Mouse (Mus musculus) midbrain, embryonic 11.5 days (tissue): ENCODE results near the gene Stac. TPM values are rescaled to one million over a fixed set of nuclear protein-coding genes. Genes with fewer than 3 reads are reported as not detected.

Experiments
- ATAC-seq: fragments of 200-750 bp; cut with Nextera tagmentation; 2 replicates; pipeline ENCODE4 v1.8.0; 2017; ENCODE audit warnings: moderate TSS enrichment, moderate library complexity; ENCODE audit not compliant: low FRiP score
- DNase-seq: peaks from one replicate; pipeline ENCODE4 v3.0.0; 2015; ENCODE audit warnings: low spot score; ENCODE audit errors: missing footprints
- H3K27ac ChIP-seq: fragments of 300-500 bp; sonication (generic); 2 replicates; pipeline ENCODE4 v1.5.1; 2014; ENCODE audit warnings: low read depth, low read length
- H3K27me3 ChIP-seq: fragments of 300-500 bp; sonication (generic); 2 replicates; pipeline ENCODE4 v1.6.1; 2014; ENCODE audit warnings: mild to moderate bottlenecking, low read length, moderate library complexity, mixed read lengths; ENCODE audit not compliant: control insufficient read depth, insufficient read depth
- H3K36me3 ChIP-seq: fragments of 300-500 bp; sonication (generic); 2 replicates; pipeline ENCODE4 v1.6.1; 2014; ENCODE audit warnings: mild to moderate bottlenecking, low read length, moderate library complexity, mixed read lengths; ENCODE audit not compliant: control insufficient read depth, insufficient read depth
- H3K4me1 ChIP-seq: fragments of 300-500 bp; sonication (generic); 2 replicates; pipeline ENCODE4 v1.6.1; 2014; ENCODE audit warnings: low read length; ENCODE audit not compliant: control insufficient read depth, insufficient read depth
- H3K4me2 ChIP-seq: fragments of 300-500 bp; sonication (generic); 2 replicates; pipeline ENCODE4 v1.6.1; 2014; ENCODE audit warnings: mild to moderate bottlenecking, moderate library complexity
- H3K4me3 ChIP-seq: fragments of 300-500 bp; sonication (generic); 2 replicates; pipeline ENCODE4 v1.5.1; 2014; ENCODE audit warnings: low read depth, low read length
- H3K9ac ChIP-seq: fragments of 300-500 bp; sonication (generic); 2 replicates; pipeline ENCODE4 v1.6.1; 2014; ENCODE audit warnings: low read length
- H3K9me3 ChIP-seq: fragments of 300-500 bp; sonication (generic); 2 replicates; pipeline ENCODE4 v1.6.1; 2016; ENCODE audit warnings: low read length; ENCODE audit not compliant: control insufficient read depth
- WGBS: fragments of 180-500 bp; shearing (Covaris S2); extraction: QIAGEN DNeasy Blood & Tissue Kit; methylation state at CpG from one replicate; pipeline ENCODE4 v1.1.7; 2014; 5-methylcytosine and 5-hydroxymethylcytosine counted together
- polyA plus RNA-seq: library from polyadenylated mRNA; unstranded; fragments of >200 nt; fragmentation: Nextera tagmentation; extraction: Ambion mirVana; gene quantifications from 2 replicates; pipeline ENCODE4 v1.2.1, GENCODE M21; 2014

Stac gene
- polyA plus RNA-seq, 1 experiment from 2014 or later = 0.34 TPM

DNA sequence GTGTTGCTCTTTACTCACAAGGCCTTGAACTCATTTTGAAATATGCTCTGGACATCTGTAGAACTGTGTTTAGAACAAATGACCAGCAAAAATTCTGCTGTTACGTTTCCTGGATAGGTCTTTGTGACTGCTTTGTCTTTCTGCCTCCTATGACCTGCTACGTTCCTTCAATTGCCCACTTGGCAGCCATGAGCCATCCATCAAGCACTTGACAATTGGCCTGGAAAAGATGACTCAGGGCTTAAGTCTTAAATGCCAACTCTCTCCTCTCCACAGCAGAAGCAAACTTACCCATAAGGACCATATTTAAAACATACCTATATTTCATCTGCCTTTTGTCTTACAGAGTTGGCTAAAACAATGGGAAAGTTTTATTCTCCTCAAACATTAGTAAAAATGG lies 10.0 kb upstream of the Stac start:
- no peaks in the 10 kb centered on the region for H3K36me3 ChIP-seq
- no peaks in the 10 kb centered on the region for H3K4me1 ChIP-seq
- no peak overlapping the region for H3K4me3 ChIP-seq
- H3K9me3 ChIP-seq = no peaks in the 10 kb centered on the region
- 82% methylated on average over 2 of the region's 2 CpGs for WGBS
- no peaks in the 10 kb centered on the region for H3K27me3 ChIP-seq
- DNase-seq (no peak), ATAC-seq (no peak)
- H3K27ac ChIP-seq = no peak overlapping the region
- H3K9ac ChIP-seq = no peak overlapping the region
- H3K4me2 ChIP-seq = no peak overlapping the region

DNA sequence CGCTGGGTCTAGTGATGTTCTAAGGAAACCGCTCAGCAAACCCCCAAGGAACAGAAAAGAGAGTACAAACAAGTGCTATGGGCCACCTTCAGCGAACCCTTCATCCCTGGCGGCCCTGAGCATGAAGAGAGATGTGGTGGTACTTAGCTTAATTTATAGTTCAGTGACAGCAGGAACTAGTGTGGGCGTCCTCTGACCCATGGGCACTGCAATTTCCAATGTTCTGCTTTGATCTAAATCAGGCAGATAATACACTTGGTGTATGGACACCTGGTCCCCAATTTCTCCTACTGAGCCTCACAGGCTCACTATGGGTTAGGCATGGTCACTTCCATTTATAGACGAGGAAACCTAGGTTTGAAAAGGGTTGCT lies 322 bp upstream of the Stac start:
- no peaks in the 10 kb centered on the region for H3K4me1 ChIP-seq
- no peaks in the 10 kb centered on the region for H3K36me3 ChIP-seq
- peak; percentile 25; the same call in 1 of the 2 replicates for ATAC-seq
- no peak for DNase-seq
- H3K27ac ChIP-seq = no peak overlapping the region
- H3K4me3 ChIP-seq = peak overlapping the region; percentile 51
- H3K9me3 ChIP-seq = no peaks in the 10 kb centered on the region
- peak overlapping the region; percentile 56 for H3K9ac ChIP-seq
- 10% methylated on average over 6 of the region's 6 CpGs for WGBS
- H3K27me3 ChIP-seq = peaks cover 5% of the 10 kb centered on the region; the same call in 1 of the 2 replicates
- peak overlapping the region; percentile 93 for H3K4me2 ChIP-seq

DNA sequence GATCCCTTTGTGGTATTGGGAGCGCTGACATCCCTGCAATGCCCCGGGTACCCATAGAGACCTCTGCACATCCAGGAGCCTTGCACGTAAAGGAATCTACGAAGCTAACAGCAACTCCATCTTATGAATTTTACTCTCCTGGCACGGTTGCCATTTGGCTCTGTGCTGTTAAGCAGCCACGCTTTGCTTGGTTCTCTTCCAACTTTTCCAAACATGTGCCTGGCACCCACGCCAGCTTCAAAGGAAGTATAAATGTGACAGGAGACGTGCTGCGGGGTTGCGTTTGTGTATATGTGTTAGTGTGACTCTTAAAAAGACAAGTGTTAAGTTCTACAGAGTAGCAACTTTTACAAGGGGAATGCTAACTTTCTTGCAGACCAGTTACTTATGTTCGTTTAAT lies 1.0 kb downstream of the Stac start:
- Histone ChIP-seq H3K9ac (no peak overlapping the region), H3K27me3 (peaks cover 5% of the 10 kb centered on the region; the same call in 1 of the 2 replicates), H3K4me2 (no peak overlapping the region), H3K36me3 (no peaks in the 10 kb centered on the region), H3K27ac (no peak overlapping the region), H3K4me3 (no peak overlapping the region), H3K9me3 (no peaks in the 10 kb centered on the region), H3K4me1 (no peaks in the 10 kb centered on the region)
- no peak for DNase-seq
- WGBS = 89% methylated on average over 11 of the region's 11 CpGs
- ATAC-seq = no peak

DNA sequence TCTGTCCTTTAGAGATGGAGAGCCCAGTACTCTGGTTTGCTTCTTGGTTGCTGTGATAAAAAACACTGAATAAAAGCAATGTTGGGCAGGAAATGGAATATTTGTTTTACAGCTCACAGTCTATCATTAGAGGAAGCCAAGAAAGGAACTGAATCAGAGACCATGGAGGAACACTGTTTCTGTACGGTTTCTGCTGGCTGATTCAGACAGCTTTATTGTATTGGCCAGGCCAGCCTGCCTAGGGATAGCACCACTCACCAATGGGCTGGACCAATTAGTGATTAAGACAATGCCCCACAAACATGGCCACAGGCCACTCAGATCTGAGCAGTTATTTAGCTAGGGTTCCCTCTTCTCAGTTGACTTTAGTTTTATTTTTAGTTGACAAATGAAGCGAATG lies 6.0 kb downstream of the Stac start:
- ATAC-seq = no peak
- Histone ChIP-seq H3K4me3 (no peak overlapping the region), H3K9me3 (no peaks in the 10 kb centered on the region), H3K36me3 (no peaks in the 10 kb centered on the region), H3K4me1 (no peaks in the 10 kb centered on the region), H3K9ac (no peak overlapping the region), H3K4me2 (no peak overlapping the region), H3K27ac (no peak overlapping the region), H3K27me3 (no peaks in the 10 kb centered on the region)
- DNase-seq = no peak
- 90% methylated on average over 2 of the region's 2 CpGs for WGBS

DNA sequence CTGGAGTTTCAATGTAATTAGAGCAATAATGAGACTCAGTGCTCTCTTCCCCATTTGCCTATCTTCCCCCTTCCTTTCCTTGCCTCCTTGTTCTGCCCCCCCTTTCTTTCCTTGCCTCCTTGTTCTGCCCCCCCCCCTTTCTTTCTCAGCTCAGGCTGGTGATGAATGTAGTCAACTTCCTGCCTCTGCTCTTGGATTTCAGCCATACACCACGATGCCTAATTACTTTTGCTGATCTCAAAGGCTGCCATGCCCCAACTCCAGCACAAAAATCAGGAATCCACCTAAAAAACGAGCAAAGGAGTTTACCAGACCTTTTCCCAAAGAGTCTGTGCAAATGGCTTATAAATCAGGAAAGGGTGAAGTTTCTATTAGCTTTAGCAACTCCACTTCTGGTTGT lies 10.6 kb downstream of the Stac start:
- no peak for DNase-seq
- no peaks in the 10 kb centered on the region for H3K9me3 ChIP-seq
- H3K27ac ChIP-seq = no peak overlapping the region
- no peaks in the 10 kb centered on the region for H3K27me3 ChIP-seq
- no peak overlapping the region for H3K9ac ChIP-seq
- 60% methylated on average over 2 of the region's 2 CpGs for WGBS
- ATAC-seq = no peak
- H3K36me3 ChIP-seq = no peaks in the 10 kb centered on the region
- no peak overlapping the region for H3K4me2 ChIP-seq
- H3K4me3 ChIP-seq = no peak overlapping the region
- H3K4me1 ChIP-seq = no peaks in the 10 kb centered on the region

DNA sequence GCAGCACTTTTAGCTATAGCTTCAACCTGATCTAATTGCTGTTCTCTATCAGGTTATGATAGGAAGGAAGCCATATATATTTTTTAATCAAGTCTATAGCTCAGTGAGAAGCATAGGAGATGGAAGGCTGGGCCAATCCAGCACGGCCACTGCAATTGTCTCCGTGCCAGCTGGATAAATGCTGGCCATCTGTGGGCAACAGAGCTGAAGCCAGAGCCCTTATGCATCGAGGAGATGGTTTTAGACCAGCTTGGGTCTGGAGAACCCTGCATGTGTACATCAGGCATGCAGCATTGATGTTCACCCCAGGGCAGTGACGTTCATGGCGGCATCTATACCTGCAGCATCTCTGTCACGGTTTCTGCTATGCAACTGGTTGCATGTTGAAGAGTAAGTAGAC lies 20.3 kb downstream of the Stac start:
- no peak overlapping the region for H3K27ac ChIP-seq
- H3K9ac ChIP-seq = no peak overlapping the region
- no peaks in the 10 kb centered on the region for H3K36me3 ChIP-seq
- no peak overlapping the region for H3K4me3 ChIP-seq
- no peaks in the 10 kb centered on the region for H3K9me3 ChIP-seq
- no peaks in the 10 kb centered on the region for H3K27me3 ChIP-seq
- no peaks in the 10 kb centered on the region for H3K4me1 ChIP-seq
- 89% methylated on average over 6 of the region's 6 CpGs for WGBS
- no peak overlapping the region for H3K4me2 ChIP-seq
- ATAC-seq = no peak
- no peak for DNase-seq

DNA sequence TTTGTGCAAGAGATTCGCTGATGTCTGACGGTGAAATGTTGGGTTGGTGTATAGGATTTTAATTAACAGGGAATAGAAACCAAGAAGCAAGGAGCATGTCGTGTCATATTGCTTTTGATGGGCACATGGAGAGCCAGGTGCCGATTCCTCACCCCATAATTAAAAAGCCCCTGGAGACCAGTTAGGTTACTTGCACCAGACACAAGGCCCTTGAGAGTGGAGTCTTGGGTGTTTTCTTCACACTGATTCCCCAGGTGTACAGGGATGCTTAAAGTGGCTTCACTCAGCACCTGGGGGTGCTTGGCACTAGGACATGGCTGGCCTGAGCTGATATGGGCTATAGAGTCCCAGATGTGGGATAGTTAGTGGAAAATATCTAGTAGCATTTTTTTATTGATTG lies 35.1 kb downstream of the Stac start:
- H3K4me3 ChIP-seq = no peak overlapping the region
- H3K9ac ChIP-seq = no peak overlapping the region
- DNase-seq (no peak), ATAC-seq (no peak)
- 83% methylated on average over 4 of the region's 4 CpGs for WGBS
- H3K36me3 ChIP-seq = no peaks in the 10 kb centered on the region
- H3K27ac ChIP-seq = no peak overlapping the region
- no peaks in the 10 kb centered on the region for H3K9me3 ChIP-seq
- no peak overlapping the region for H3K4me2 ChIP-seq
- H3K27me3 ChIP-seq = no peaks in the 10 kb centered on the region
- H3K4me1 ChIP-seq = no peaks in the 10 kb centered on the region

DNA sequence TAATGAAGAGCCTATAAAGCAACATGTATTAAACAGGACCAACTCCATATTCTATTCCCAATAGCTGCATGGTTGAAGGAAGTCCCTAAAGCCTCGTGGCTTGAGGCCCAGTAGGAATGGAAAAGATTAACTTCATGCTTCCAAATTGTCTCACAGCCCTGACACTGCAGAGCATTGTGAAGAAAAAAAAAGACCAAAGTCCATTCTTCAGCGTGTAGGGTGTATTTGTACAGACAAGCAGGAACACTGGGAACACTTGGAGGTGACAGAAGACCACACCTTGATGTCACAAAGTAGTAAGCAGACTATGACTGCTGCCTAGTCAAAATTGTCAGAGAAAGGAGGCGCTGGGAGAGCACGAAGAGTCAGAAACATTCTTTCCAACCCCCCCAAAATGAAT lies 45.9 kb downstream of the Stac start:
- Histone ChIP-seq H3K4me3 (no peak overlapping the region), H3K4me1 (no peaks in the 10 kb centered on the region), H3K27me3 (no peaks in the 10 kb centered on the region), H3K9ac (no peak overlapping the region), H3K36me3 (no peaks in the 10 kb centered on the region), H3K9me3 (no peaks in the 10 kb centered on the region), H3K4me2 (no peak overlapping the region), H3K27ac (no peak overlapping the region)
- ATAC-seq (no peak), DNase-seq (no peak)
- WGBS = 78% methylated on average over 4 of the region's 4 CpGs

DNA sequence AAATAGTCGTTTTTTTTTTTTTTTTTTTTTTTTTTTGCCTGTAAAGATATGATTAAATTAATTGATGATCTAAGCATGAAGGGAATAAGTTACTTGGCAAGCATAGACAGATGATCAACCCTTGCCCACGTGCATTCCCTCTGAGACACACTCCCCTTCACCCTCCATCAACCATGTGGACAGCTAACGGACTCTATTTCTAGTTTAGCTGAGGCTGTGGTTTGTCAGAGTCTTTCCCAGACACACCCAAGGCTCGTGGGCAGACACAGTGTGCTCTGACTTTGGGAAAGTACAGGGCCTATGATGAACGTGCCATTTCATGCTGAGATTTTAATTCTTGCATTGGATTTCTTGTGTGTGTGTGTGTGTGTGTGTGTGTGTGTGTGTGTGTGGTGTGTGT lies 46.8 kb downstream of the Stac start:
- Histone ChIP-seq H3K4me3 (no peak overlapping the region), H3K4me1 (no peaks in the 10 kb centered on the region), H3K36me3 (no peaks in the 10 kb centered on the region), H3K9me3 (no peaks in the 10 kb centered on the region), H3K9ac (no peak overlapping the region), H3K27me3 (no peaks in the 10 kb centered on the region), H3K27ac (no peak overlapping the region), H3K4me2 (no peak overlapping the region)
- DNase-seq = no peak
- no peak for ATAC-seq
- WGBS = 75% methylated on average over 5 of the region's 5 CpGs

DNA sequence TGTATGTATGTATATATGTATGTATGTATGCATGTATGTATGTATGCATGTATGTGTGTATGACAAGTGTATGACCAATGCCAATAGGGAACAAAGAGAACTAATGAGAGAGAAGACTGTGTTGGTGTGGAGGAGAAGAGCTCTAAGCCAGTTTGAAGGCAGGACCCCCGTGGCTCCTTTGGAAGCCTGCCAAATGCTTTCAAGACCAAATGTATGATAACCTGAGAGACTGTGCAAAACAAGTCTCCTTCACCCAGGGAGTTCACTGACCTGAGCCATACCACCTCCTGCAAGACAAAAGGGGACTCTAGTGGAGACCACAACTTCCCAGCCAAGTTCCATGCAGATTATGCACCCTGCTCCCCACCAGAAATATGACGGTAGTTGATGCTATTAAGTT lies 52.5 kb downstream of the Stac start:
- no peak for ATAC-seq
- Histone ChIP-seq H3K4me1 (no peaks in the 10 kb centered on the region), H3K4me2 (no peak overlapping the region), H3K36me3 (no peaks in the 10 kb centered on the region), H3K27me3 (no peaks in the 10 kb centered on the region), H3K9ac (no peak overlapping the region), H3K4me3 (no peak overlapping the region), H3K9me3 (no peaks in the 10 kb centered on the region), H3K27ac (no peak overlapping the region)
- DNase-seq = no peak
- 74% methylated on average over 2 of the region's 2 CpGs for WGBS
